Mouse (Mus musculus): Measurements from ENCODE around the gene Atad2b. TPM values are rescaled to one million over a fixed set of nuclear protein-coding genes. Genes with fewer than 3 reads are reported as not detected.

Gene Atad2b
- polyA plus RNA-seq, 1 experiment from 2014 or later = 11.2 TPM

DNA sequence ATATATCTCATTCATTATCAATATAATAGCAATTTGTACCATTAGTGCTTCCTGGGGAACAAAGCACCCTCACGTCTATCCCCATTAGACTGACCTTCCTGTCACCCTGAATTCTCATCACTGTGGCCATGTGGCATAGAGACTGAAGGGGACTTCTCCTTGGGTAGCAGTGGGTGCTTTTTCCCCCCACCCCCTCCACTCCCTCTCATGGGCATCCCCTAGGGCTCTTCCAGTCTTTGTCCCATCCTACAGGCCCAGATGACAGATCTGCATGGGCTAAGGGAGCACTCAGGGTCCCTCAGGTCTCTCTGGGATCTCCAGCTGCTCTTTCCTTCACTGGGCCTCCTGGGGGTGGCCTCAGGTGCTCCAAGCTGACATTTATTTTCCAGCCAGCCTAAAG, 171.5 kb downstream of the Atad2b start:
- H3K4me3 ChIP-seq (replicated peaks; ENCODE audit: low read length) = no peak overlapping the region
- ATAC-seq = peak; percentile 61
- H3K27me3 ChIP-seq (replicated peaks; ENCODE audit: control insufficient read depth, insufficient read depth, low read length) = no peaks in the 10 kb centered on the region
- 6% methylated on average over 1 of the region's 1 CpGs for WGBS
- peaks cover 13% of the 10 kb centered on the region for H3K36me3 ChIP-seq (ENCODE audit: control insufficient read depth, insufficient read depth)
- H3K9ac ChIP-seq (replicated peaks; ENCODE audit: low read depth, low read length) = no peak overlapping the region
- H3K4me2 ChIP-seq (ENCODE audit: low read length) = no peak overlapping the region
- H3K9me3 ChIP-seq (ENCODE audit: control insufficient read depth, low read length) = no peaks in the 10 kb centered on the region
- H3K4me1 ChIP-seq (replicated peaks; ENCODE audit: control insufficient read depth, insufficient read depth, low read length) = peaks cover 25% of the 10 kb centered on the region
- peak overlapping the region; percentile 91 for H3K27ac ChIP-seq (ENCODE audit: low read length)

Other genes with a start within 250 kb of the Atad2b start
- 0.73 and 1.0 TPM in 2 replicates for gene Fam228a, start 178.9 kb upstream of the Atad2b start, polyA plus RNA-seq (2015; fragmentation: Nextera tagmentation; extraction: Ambion mirVana)
- gene Pfn4, start 148.3 kb upstream of the Atad2b start, polyA plus RNA-seq (2015; fragmentation: Nextera tagmentation; extraction: Ambion mirVana) = 11.3 and 12.5 TPM in 2 replicates
- 5.1 and 6.7 TPM in 2 replicates for gene Fam228b, start 148.1 kb upstream of the Atad2b start, polyA plus RNA-seq (2015; fragmentation: Nextera tagmentation; extraction: Ambion mirVana)
- gene Sf3b6, start 99.8 kb upstream of the Atad2b start, polyA plus RNA-seq (2015; fragmentation: Nextera tagmentation; extraction: Ambion mirVana) = 233 and 243 TPM in 2 replicates
- 23.7 and 25.5 TPM in 2 replicates for gene Fkbp1b, start 75.8 kb upstream of the Atad2b start, polyA plus RNA-seq (2015; fragmentation: Nextera tagmentation; extraction: Ambion mirVana)
- 13.3 and 13.5 TPM in 2 replicates for gene Wdcp, start 74.0 kb upstream of the Atad2b start, polyA plus RNA-seq (2015; fragmentation: Nextera tagmentation; extraction: Ambion mirVana)
- 0.82 and 1.3 TPM in 2 replicates for gene Mfsd2b, start 43.0 kb upstream of the Atad2b start, polyA plus RNA-seq (2015; fragmentation: Nextera tagmentation; extraction: Ambion mirVana)
- 45.2 and 49.9 TPM in 2 replicates for gene Ubxn2a, start 9.6 kb upstream of the Atad2b start, polyA plus RNA-seq (2015; fragmentation: Nextera tagmentation; extraction: Ambion mirVana)

Measured in forebrain, embryonic 16.5 days (tissue).